Comparison of ENCODE assay signal across 24 mouse cellular contexts in genomic region chr3:157268742-157269141, GRCm38 (mm10).
DNase-seq lines count a peak whose midpoint lies in the region; ATAC-seq and TF ChIP-seq lines count a peak whose summit lies in the region.
"Had no signal": no experiment of that assay in that cellular context is flagged by ENCODE, and none has a peak within 500 bp of the region (broad histone marks: within the 10 kb centered on the region; RNA-seq: fewer than 3 reads in every experiment).

No protein-coding gene starts in this region.

- WGBS in hindbrain, postnatal 0 days, result 72% methylated on average over 4 of the region's 4 CpGs
- WGBS in hindbrain, embryonic 10.5 days, result 73% methylated on average over 4 of the region's 4 CpGs
- 60% methylated on average over 4 of the region's 4 CpGs for WGBS in midbrain, embryonic 11.5 days
- 62% methylated on average over 4 of the region's 4 CpGs for WGBS in midbrain, embryonic 16.5 days
- WGBS in stomach, postnatal 0 days, result 65% methylated on average over 4 of the region's 4 CpGs
- 58% methylated on average over 4 of the region's 4 CpGs for WGBS in heart, embryonic 12.5 days

- H3K36me3 ChIP-seq in hindbrain, postnatal 0 days (ENCODE audit: insufficient read depth, low read length), result no peaks in the 10 kb centered on the region
- H3K36me3 ChIP-seq in hindbrain, embryonic 10.5 days, result no peaks in the 10 kb centered on the region
- no peaks in the 10 kb centered on the region for H3K36me3 ChIP-seq in midbrain, embryonic 11.5 days (ENCODE audit: control insufficient read depth, insufficient read depth, low read length)
- H3K36me3 ChIP-seq in midbrain, embryonic 16.5 days (ENCODE audit: control insufficient read depth, insufficient read depth, low read length), result no peaks in the 10 kb centered on the region
- H3K36me3 ChIP-seq in ES-E14 (ENCODE audit: control insufficient read depth, insufficient read depth, low read length, poor library complexity, severe bottlenecking), result no peaks in the 10 kb centered on the region
- no peaks in the 10 kb centered on the region for H3K36me3 ChIP-seq in stomach, postnatal 0 days (ENCODE audit: control insufficient read depth, insufficient read depth, low read length)
- H3K36me3 ChIP-seq in heart, embryonic 12.5 days, result no peaks in the 10 kb centered on the region
- H3K36me3 ChIP-seq: embryonic facial prominence, embryonic 15.5 days; forebrain, embryonic 12.5 days; heart, embryonic 10.5 days; neural tube, embryonic 12.5 days had no signal

- in situ Hi-C loops in ES-E14 (cut with MboI; ENCODE audit: low sequenced_read_pairs in 2 of 2, unreplicated experiment in 2 of 2), result no loop called here

- H3K27ac ChIP-seq in hindbrain, postnatal 0 days, result no peak overlapping the region
- no peak overlapping the region for H3K27ac ChIP-seq in hindbrain, embryonic 10.5 days
- no peak overlapping the region for H3K27ac ChIP-seq in midbrain, embryonic 11.5 days (ENCODE audit: low read depth, low read length)
- H3K27ac ChIP-seq in midbrain, embryonic 16.5 days (ENCODE audit: low read length), result no peak overlapping the region
- H3K27ac ChIP-seq in ES-E14 (ENCODE audit: insufficient read depth, low read depth, low read length, poor library complexity, severe bottlenecking), result no peak overlapping the region
- no peak overlapping the region for H3K27ac ChIP-seq in stomach, postnatal 0 days (replicated peaks)
- no peak overlapping the region for H3K27ac ChIP-seq in heart, embryonic 12.5 days (ENCODE audit: poor library complexity, severe bottlenecking)
- H3K27ac ChIP-seq: embryonic facial prominence, embryonic 15.5 days; forebrain, embryonic 12.5 days; heart, embryonic 10.5 days; hindbrain, embryonic 14.5 days; neural tube, embryonic 12.5 days had no signal

- DNase-seq in hindbrain, postnatal 0 days (ENCODE audit: low spot score), result no peak
- no peak for DNase-seq in hindbrain, embryonic 10.5 days (ENCODE audit: low spot score)
- DNase-seq in midbrain, embryonic 11.5 days (ENCODE audit: low spot score, missing footprints), result peak; percentile 66
- DNase-seq in ES-E14 (ENCODE audit: low read depth, low spot score), result peak; percentile 21
- DNase-seq in stomach, postnatal 0 days (ENCODE audit: low spot score), result no peak
- DNase-seq in urinary bladder, postnatal 4 days (ENCODE audit: low spot score in 2 of 2), result no peak
- DNase-seq: B cell, adult 2 months; cerebellum, adult 9-11 months; embryo, embryonic 11 days; gastrocnemius, postnatal 25 days; heart, postnatal 14 days; kidney, postnatal 10 days; lung, postnatal 10 days; right cerebral cortex, postnatal 25 days; thymus, adult 2 months had no signal

- H3K4me1 ChIP-seq in hindbrain, postnatal 0 days (ENCODE audit: insufficient read depth, low read length), result no peaks in the 10 kb centered on the region
- H3K4me1 ChIP-seq in hindbrain, embryonic 10.5 days (replicated peaks), result no peaks in the 10 kb centered on the region
- H3K4me1 ChIP-seq in midbrain, embryonic 11.5 days (ENCODE audit: control insufficient read depth, insufficient read depth, low read length), result no peaks in the 10 kb centered on the region
- H3K4me1 ChIP-seq in midbrain, embryonic 16.5 days (ENCODE audit: control insufficient read depth, insufficient read depth, low read length), result no peaks in the 10 kb centered on the region
- H3K4me1 ChIP-seq in ES-E14 (ENCODE audit: control insufficient read depth in 2 of 2, insufficient read depth in 2 of 2, low read length in 2 of 2, poor library complexity in 1 of 2), result no peaks in the 10 kb centered on the region; a peak in 1 of 4 replicates
- no peaks in the 10 kb centered on the region for H3K4me1 ChIP-seq in stomach, postnatal 0 days (replicated peaks; ENCODE audit: control insufficient read depth, insufficient read depth)
- H3K4me1 ChIP-seq in heart, embryonic 12.5 days (replicated peaks), result no peaks in the 10 kb centered on the region
- H3K4me1 ChIP-seq: embryonic facial prominence, embryonic 15.5 days; forebrain, embryonic 12.5 days; heart, embryonic 10.5 days; neural tube, embryonic 12.5 days had no signal

- H3K27me3 ChIP-seq in hindbrain, postnatal 0 days (ENCODE audit: insufficient read depth, low read length), result no peaks in the 10 kb centered on the region
- H3K27me3 ChIP-seq in hindbrain, embryonic 10.5 days (ENCODE audit: insufficient read depth, poor library complexity, severe bottlenecking), result no peaks in the 10 kb centered on the region
- no peaks in the 10 kb centered on the region for H3K27me3 ChIP-seq in midbrain, embryonic 11.5 days (ENCODE audit: control insufficient read depth, insufficient read depth, low read length)
- H3K27me3 ChIP-seq in midbrain, embryonic 16.5 days (ENCODE audit: control insufficient read depth, insufficient read depth, low read depth, low read length), result no peaks in the 10 kb centered on the region
- H3K27me3 ChIP-seq in stomach, postnatal 0 days (ENCODE audit: control insufficient read depth, insufficient read depth, low read length), result no peaks in the 10 kb centered on the region
- H3K27me3 ChIP-seq in heart, embryonic 12.5 days (replicated peaks), result no peaks in the 10 kb centered on the region
- H3K27me3 ChIP-seq: embryonic facial prominence, embryonic 15.5 days; forebrain, embryonic 12.5 days; neural tube, embryonic 12.5 days had no signal

- no peak overlapping the region for H3K4me3 ChIP-seq in hindbrain, postnatal 0 days (ENCODE audit: low read length)
- H3K4me3 ChIP-seq in hindbrain, embryonic 10.5 days, result no peak overlapping the region
- H3K4me3 ChIP-seq in midbrain, embryonic 11.5 days (ENCODE audit: low read depth, low read length), result no peak overlapping the region
- no peak overlapping the region for H3K4me3 ChIP-seq in midbrain, embryonic 16.5 days (ENCODE audit: low read depth, low read length)
- H3K4me3 ChIP-seq in ES-E14 (ENCODE audit: insufficient read depth in 1 of 2, low read depth in 1 of 2, low read length in 2 of 2, poor library complexity in 1 of 2, severe bottlenecking in 1 of 2), result no peak overlapping the region
- H3K4me3 ChIP-seq in stomach, postnatal 0 days (ENCODE audit: low read depth, low read length), result no peak overlapping the region
- no peak overlapping the region for H3K4me3 ChIP-seq in heart, embryonic 12.5 days
- H3K4me3 ChIP-seq: embryonic facial prominence, embryonic 15.5 days; forebrain, embryonic 12.5 days; heart, embryonic 10.5 days; neural tube, embryonic 12.5 days had no signal

- no peak for TF ChIP-seq EP300 in stomach, postnatal 0 days (optimal IDR thresholded peaks at IDR 0.05)

- no peaks in the 10 kb centered on the region for H3K9me3 ChIP-seq in hindbrain, postnatal 0 days (ENCODE audit: low read length)
- H3K9me3 ChIP-seq in hindbrain, embryonic 10.5 days, result no peaks in the 10 kb centered on the region
- H3K9me3 ChIP-seq in midbrain, embryonic 11.5 days (ENCODE audit: control insufficient read depth, low read length), result no peaks in the 10 kb centered on the region
- no peaks in the 10 kb centered on the region for H3K9me3 ChIP-seq in midbrain, embryonic 16.5 days (replicated peaks; ENCODE audit: control insufficient read depth, low read length, poor library complexity, severe bottlenecking)
- H3K9me3 ChIP-seq in ES-E14 (ENCODE audit: control insufficient read depth, insufficient read depth, low read depth, low read length), result no peaks in the 10 kb centered on the region
- no peaks in the 10 kb centered on the region for H3K9me3 ChIP-seq in stomach, postnatal 0 days (ENCODE audit: control insufficient read depth, low read length)
- no peaks in the 10 kb centered on the region for H3K9me3 ChIP-seq in heart, embryonic 12.5 days (replicated peaks)
- H3K9me3 ChIP-seq: embryonic facial prominence, embryonic 15.5 days; forebrain, embryonic 12.5 days; heart, embryonic 10.5 days; neural tube, embryonic 12.5 days had no signal

- peak; percentile 26; the same call in 1 of the 2 replicates for TF ChIP-seq CTCF in hindbrain, postnatal 0 days (IDR thresholded peaks at IDR 0.05; ENCODE audit: low read depth)
- peak; percentile 25 for TF ChIP-seq CTCF in stomach, postnatal 0 days (IDR thresholded peaks at IDR 0.05; ENCODE audit: low read depth)

- no peak for ATAC-seq in hindbrain, postnatal 0 days
- no peak for ATAC-seq in midbrain, embryonic 11.5 days (ENCODE audit: low FRiP score)
- no peak for ATAC-seq in midbrain, embryonic 16.5 days
- no peak for ATAC-seq in stomach, postnatal 0 days (ENCODE audit: low FRiP score, low TSS enrichment)
- no peak for ATAC-seq in heart, embryonic 12.5 days (ENCODE audit: insufficient number of reproducible peaks, low FRiP score)
- ATAC-seq: intestine, embryonic 16.5 days had no signal

- no peak overlapping the region for H3K9ac ChIP-seq in hindbrain, postnatal 0 days (replicated peaks; ENCODE audit: low read length)
- no peak overlapping the region for H3K9ac ChIP-seq in midbrain, embryonic 11.5 days (ENCODE audit: low read length)
- H3K9ac ChIP-seq in midbrain, embryonic 16.5 days (ENCODE audit: low read depth, low read length), result no peak overlapping the region
- no peak overlapping the region for H3K9ac ChIP-seq in ES-E14 (ENCODE audit: insufficient read depth, low read depth, low read length, poor library complexity, severe bottlenecking)
- no peak overlapping the region for H3K9ac ChIP-seq in stomach, postnatal 0 days (ENCODE audit: low read length)
- no peak overlapping the region for H3K9ac ChIP-seq in heart, embryonic 12.5 days
- H3K9ac ChIP-seq: embryonic facial prominence, embryonic 15.5 days; forebrain, embryonic 12.5 days; hindbrain, embryonic 14.5 days; neural tube, embryonic 12.5 days had no signal

- no peak overlapping the region for H3K4me2 ChIP-seq in hindbrain, postnatal 0 days (ENCODE audit: low read depth, low read length)
- no peak overlapping the region for H3K4me2 ChIP-seq in midbrain, embryonic 11.5 days
- no peak overlapping the region for H3K4me2 ChIP-seq in midbrain, embryonic 16.5 days (ENCODE audit: low read length)
- no peak overlapping the region for H3K4me2 ChIP-seq in stomach, postnatal 0 days (replicated peaks; ENCODE audit: low read depth)
- no peak overlapping the region for H3K4me2 ChIP-seq in heart, embryonic 12.5 days
- H3K4me2 ChIP-seq: embryonic facial prominence, embryonic 15.5 days; forebrain, embryonic 12.5 days; hindbrain, embryonic 14.5 days; liver, embryonic 11.5 days; neural tube, embryonic 12.5 days had no signal

TF ChIP-seq in ES-E14, 5 proteins besides CTCF, POLR2A, EP300 and RAD21:
- no peak for TF ChIP-seq ZC3H11A (IDR thresholded peaks at IDR 0.05; ENCODE audit: borderline replicate concordance, low read depth, low read length)

Comparison
In these comparisons a context has a peak if more than half of its experiments do, and no peak if none do; other contexts are left out.
1. DNase-seq: peak in midbrain, embryonic 11.5 days (single experiment) and ES-E14 (single experiment); none in hindbrain, postnatal 0 days (single experiment), hindbrain, embryonic 10.5 days (single experiment), stomach, postnatal 0 days (single experiment) and urinary bladder, postnatal 4 days (0 of 2).